ENCODE assay signal across 8 mouse cellular contexts in the genomic region with DNA sequence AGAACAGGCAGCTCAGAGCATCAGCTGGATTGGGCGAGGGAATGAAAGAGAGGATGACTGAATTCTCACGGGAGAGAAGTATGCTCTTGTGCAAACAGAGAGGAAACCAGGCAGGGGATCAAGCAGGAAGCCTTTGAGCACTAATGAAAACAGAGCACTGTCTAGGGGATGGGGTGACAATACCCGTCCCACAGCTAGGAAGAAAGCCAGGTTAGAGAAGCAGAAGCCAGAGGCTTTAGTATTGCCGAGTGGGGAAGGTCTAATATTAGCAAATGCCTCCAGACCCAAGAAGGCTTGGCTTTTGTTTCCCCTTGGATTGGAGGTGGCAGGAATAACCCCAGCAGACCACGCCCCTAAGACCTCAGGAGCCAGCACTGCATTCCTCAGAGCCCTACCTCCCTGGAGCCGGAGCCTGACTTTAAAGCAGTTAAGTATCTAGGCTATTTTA. TPM values are rescaled to one million over a fixed set of nuclear protein-coding genes. Genes with fewer than 3 reads are reported as not detected.
DNase-seq lines count a peak whose midpoint lies in the region; ATAC-seq lines count a peak whose summit lies in the region.

No protein-coding gene starts in this region.

- ATAC-seq in hindbrain, embryonic 16.5 days, result 0 out of 2 replicates have a peak, but pooled peaks have one; percentile 7
- no peak for ATAC-seq in granulocyte monocyte progenitor cell, adult 5-6 weeks (replicated peaks; ENCODE audit: poor library complexity, severe bottlenecking)

- no peaks in the 10 kb centered on the region for H3K36me3 ChIP-seq in hindbrain, embryonic 16.5 days (ENCODE audit: control insufficient read depth, insufficient read depth, low read length)

- peak overlapping the region; percentile 46 for H3K27ac ChIP-seq in hindbrain, embryonic 16.5 days (ENCODE audit: low read depth, low read length)

- no peaks in the 10 kb centered on the region for H3K27me3 ChIP-seq in hindbrain, embryonic 16.5 days (replicated peaks; ENCODE audit: control insufficient read depth, insufficient read depth, low read length)

- peak overlapping the region; percentile 19; the same call in 1 of the 2 replicates for H3K9ac ChIP-seq in hindbrain, embryonic 16.5 days (ENCODE audit: low read depth, low read length)

- H3K9me3 ChIP-seq in hindbrain, embryonic 16.5 days (ENCODE audit: control insufficient read depth, low read length), result no peaks in the 10 kb centered on the region

- H3K4me3 ChIP-seq in hindbrain, embryonic 16.5 days (ENCODE audit: low read length), result no peak overlapping the region

- H3K4me1 ChIP-seq in hindbrain, embryonic 16.5 days (ENCODE audit: control insufficient read depth, insufficient read depth, low read depth, low read length), result peaks cover 34% of the 10 kb centered on the region

- no peak overlapping the region for H3K4me2 ChIP-seq in hindbrain, embryonic 16.5 days (ENCODE audit: low read length)

- peak; percentile 71 for DNase-seq in retina, adult 2 months (ENCODE audit: low read depth, low spot score)
- DNase-seq in retina, embryonic 14.5 days (ENCODE audit: low spot score), result no peak
- peak; percentile 68 for DNase-seq in lung, postnatal 10 days
- DNase-seq in frontal cortex, adult 2 months (ENCODE audit: extremely low spot score in 1 of 2, low spot score in 1 of 2), result no peak
- no peak for DNase-seq in left cerebral cortex, adult 18-20 months (ENCODE audit: low spot score in 2 of 2)
- DNase-seq in spleen, postnatal 10 days (ENCODE audit: low spot score in 2 of 2), result no peak

- 15% methylated on average over 6 of the region's 6 CpGs for WGBS in hindbrain, embryonic 16.5 days

RNA-seq across cellular contexts. Expression of gene Arid3b, which starts 19.3 kb away (rescaled TPM):
- polyA plus RNA-seq in hindbrain, embryonic 16.5 days (2015; fragmentation: Nextera tagmentation; extraction: Ambion mirVana), result 5.4 and 8.6 TPM in 2 replicates
- polyA plus RNA-seq in frontal cortex, adult 2 months (2012; rRNA removed), result 6.9 and 8.2 TPM in 2 replicates
- 10 to 100 TPM; 12.3 to 13.5 TPM for total RNA-seq in left cerebral cortex, adult 18-20 months (2021)
- total RNA-seq in granulocyte monocyte progenitor cell, adult 5-6 weeks (2014; fragmentation: Nextera tagmentation), result 2.0 and 3.6 TPM in 2 replicates
- 0.99 and 1.3 TPM in 2 replicates for total RNA-seq in granulocyte monocyte progenitor cell, adult 5-6 weeks (2017)

RNA-seq across cellular contexts. Expression of gene Clk3, which starts 51.6 kb away (rescaled TPM):
- 57.2 and 66.1 TPM in 2 replicates for polyA plus RNA-seq in hindbrain, embryonic 16.5 days (2015; fragmentation: Nextera tagmentation; extraction: Ambion mirVana)
- polyA plus RNA-seq in frontal cortex, adult 2 months (2012; rRNA removed), result 156 and 191 TPM in 2 replicates
- total RNA-seq in left cerebral cortex, adult 18-20 months (2021), result 10 to 100 TPM; 77.8 to 88.3 TPM
- total RNA-seq in granulocyte monocyte progenitor cell, adult 5-6 weeks (2014; fragmentation: Nextera tagmentation), result 44.0 and 48.0 TPM in 2 replicates
- total RNA-seq in granulocyte monocyte progenitor cell, adult 5-6 weeks (2017), result 36.8 and 49.9 TPM in 2 replicates

Comparison
In these comparisons a context has a peak if more than half of its experiments do, and no peak if none do; other contexts are left out.
1. DNase-seq: peak in retina, adult 2 months (single experiment) and lung, postnatal 10 days (single experiment); none in retina, embryonic 14.5 days (single experiment), frontal cortex, adult 2 months (0 of 2), left cerebral cortex, adult 18-20 months (0 of 2) and spleen, postnatal 10 days (0 of 2).